Mouse (Mus musculus): ENCODE data around the gene Fas. TPM values are rescaled to one million over a fixed set of nuclear protein-coding genes. Genes with fewer than 3 reads are reported as not detected.
A peak's percentile ranks its signal among the peaks of the same experiment; 100 is the strongest.

Fas gene
- polyA plus RNA-seq, 1 experiment from 2014 or later = 0.74 TPM

- WGBS = 72% methylated on average over 13 of the region's 13 CpGs
Measured at GRCm38 (mm10) chr19:34287656-34288415, 2.6 kb upstream of the Fas start.

GRCm38 (mm10) chr19:34288696-34289095 is 1.8 kb upstream of the Fas start:
- H3K9ac ChIP-seq (replicated peaks; ENCODE audit: low read length) = no peak overlapping the region
- H3K4me2 ChIP-seq (ENCODE audit: low read depth, low read length) = no peak overlapping the region
- no peaks in the 10 kb centered on the region for H3K9me3 ChIP-seq (replicated peaks; ENCODE audit: control insufficient read depth, low read length)
- DNase-seq (ENCODE audit: low spot score) = no peak
- H3K27me3 ChIP-seq (ENCODE audit: control insufficient read depth, insufficient read depth, low read length) = no peaks in the 10 kb centered on the region
- H3K4me1 ChIP-seq (ENCODE audit: control insufficient read depth, insufficient read depth, low read length) = no peaks in the 10 kb centered on the region
- H3K27ac ChIP-seq (replicated peaks; ENCODE audit: low read depth, low read length) = no peak overlapping the region
- no peak for ATAC-seq (replicated peaks; ENCODE audit: insufficient number of reproducible peaks, low FRiP score, low TSS enrichment, low read depth)
- WGBS = 96% methylated on average over 1 of the region's 1 CpGs
- H3K4me3 ChIP-seq (ENCODE audit: low read depth, low read length) = no peak overlapping the region
- no peaks in the 10 kb centered on the region for H3K36me3 ChIP-seq (replicated peaks; ENCODE audit: control insufficient read depth, insufficient read depth, low read depth, low read length)

More at GRCm38 (mm10) chr19:34287656-34288415, 2.6 kb upstream of the Fas start:
- Histone ChIP-seq H3K9me3 (replicated peaks; ENCODE audit: control insufficient read depth, low read length) (no peaks in the 10 kb centered on the region), H3K4me2 (ENCODE audit: low read depth, low read length) (no peak overlapping the region), H3K27ac (replicated peaks; ENCODE audit: low read depth, low read length) (no peak overlapping the region), H3K27me3 (ENCODE audit: control insufficient read depth, insufficient read depth, low read length) (no peaks in the 10 kb centered on the region), H3K9ac (replicated peaks; ENCODE audit: low read length) (no peak overlapping the region), H3K36me3 (replicated peaks; ENCODE audit: control insufficient read depth, insufficient read depth, low read depth, low read length) (no peaks in the 10 kb centered on the region), H3K4me1 (ENCODE audit: control insufficient read depth, insufficient read depth, low read length) (no peaks in the 10 kb centered on the region), H3K4me3 (ENCODE audit: low read depth, low read length) (no peak overlapping the region)
- DNase-seq (ENCODE audit: low spot score) (no peak), ATAC-seq (replicated peaks; ENCODE audit: insufficient number of reproducible peaks, low FRiP score, low TSS enrichment, low read depth) (no peak)

GRCm38 (mm10) chr19:34290872-34291341 is 441 bp downstream of the Fas start:
- H3K36me3 ChIP-seq (replicated peaks; ENCODE audit: control insufficient read depth, insufficient read depth, low read depth, low read length) = no peaks in the 10 kb centered on the region
- H3K4me2 ChIP-seq (ENCODE audit: low read depth, low read length) = peak overlapping the region; percentile 57
- no peaks in the 10 kb centered on the region for H3K27me3 ChIP-seq (ENCODE audit: control insufficient read depth, insufficient read depth, low read length)
- H3K27ac ChIP-seq (replicated peaks; ENCODE audit: low read depth, low read length) = no peak overlapping the region
- no peak for DNase-seq (ENCODE audit: low spot score)
- WGBS = 20% methylated on average over 15 of the region's 15 CpGs
- peak overlapping the region; percentile 28 for H3K4me3 ChIP-seq (ENCODE audit: low read depth, low read length)
- ATAC-seq (replicated peaks; ENCODE audit: insufficient number of reproducible peaks, low FRiP score, low TSS enrichment, low read depth) = no peak
- H3K9ac ChIP-seq (replicated peaks; ENCODE audit: low read length) = peak overlapping the region; percentile 26; the same call in 1 of the 2 replicates
- no peaks in the 10 kb centered on the region for H3K9me3 ChIP-seq (replicated peaks; ENCODE audit: control insufficient read depth, low read length)
- no peaks in the 10 kb centered on the region for H3K4me1 ChIP-seq (ENCODE audit: control insufficient read depth, insufficient read depth, low read length)

- WGBS = 66% methylated on average over 8 of the region's 8 CpGs
- H3K4me2 ChIP-seq (ENCODE audit: low read depth, low read length) = no peak overlapping the region
Measured at GRCm38 (mm10) chr19:34291379-34291778, 913 bp downstream of the Fas start.

GRCm38 (mm10) chr19:34291956-34292355 is 1.5 kb downstream of the Fas start:
- Histone ChIP-seq H3K9me3 (replicated peaks; ENCODE audit: control insufficient read depth, low read length) (no peaks in the 10 kb centered on the region), H3K27ac (replicated peaks; ENCODE audit: low read depth, low read length) (no peak overlapping the region), H3K4me1 (ENCODE audit: control insufficient read depth, insufficient read depth, low read length) (no peaks in the 10 kb centered on the region), H3K36me3 (replicated peaks; ENCODE audit: control insufficient read depth, insufficient read depth, low read depth, low read length) (no peaks in the 10 kb centered on the region), H3K4me3 (ENCODE audit: low read depth, low read length) (no peak overlapping the region), H3K9ac (replicated peaks; ENCODE audit: low read length) (no peak overlapping the region), H3K27me3 (ENCODE audit: control insufficient read depth, insufficient read depth, low read length) (no peaks in the 10 kb centered on the region), H3K4me2 (ENCODE audit: low read depth, low read length) (no peak overlapping the region)
- no peak for ATAC-seq (replicated peaks; ENCODE audit: insufficient number of reproducible peaks, low FRiP score, low TSS enrichment, low read depth)
- no peak for DNase-seq (ENCODE audit: low spot score)
- 75% methylated on average over 5 of the region's 5 CpGs for WGBS

More at GRCm38 (mm10) chr19:34291379-34291778, 913 bp downstream of the Fas start:
- H3K9me3 ChIP-seq (replicated peaks; ENCODE audit: control insufficient read depth, low read length) = no peaks in the 10 kb centered on the region
- H3K27ac ChIP-seq (replicated peaks; ENCODE audit: low read depth, low read length) = no peak overlapping the region
- ATAC-seq (replicated peaks; ENCODE audit: insufficient number of reproducible peaks, low FRiP score, low TSS enrichment, low read depth) (no peak), DNase-seq (ENCODE audit: low spot score) (no peak)
- no peaks in the 10 kb centered on the region for H3K36me3 ChIP-seq (replicated peaks; ENCODE audit: control insufficient read depth, insufficient read depth, low read depth, low read length)
- no peak overlapping the region for H3K9ac ChIP-seq (replicated peaks; ENCODE audit: low read length)
- H3K27me3 ChIP-seq (ENCODE audit: control insufficient read depth, insufficient read depth, low read length) = no peaks in the 10 kb centered on the region
- H3K4me1 ChIP-seq (ENCODE audit: control insufficient read depth, insufficient read depth, low read length) = no peaks in the 10 kb centered on the region
- no peak overlapping the region for H3K4me3 ChIP-seq (ENCODE audit: low read depth, low read length)

GRCm38 (mm10) chr19:34292701-34293100 is 2.2 kb downstream of the Fas start:
- ATAC-seq (replicated peaks; ENCODE audit: insufficient number of reproducible peaks, low FRiP score, low TSS enrichment, low read depth) = no peak
- 69% methylated on average over 2 of the region's 2 CpGs for WGBS
- H3K4me3 ChIP-seq (ENCODE audit: low read depth, low read length) = no peak overlapping the region
- H3K9ac ChIP-seq (replicated peaks; ENCODE audit: low read length) = no peak overlapping the region
- no peaks in the 10 kb centered on the region for H3K27me3 ChIP-seq (ENCODE audit: control insufficient read depth, insufficient read depth, low read length)
- no peaks in the 10 kb centered on the region for H3K9me3 ChIP-seq (replicated peaks; ENCODE audit: control insufficient read depth, low read length)
- no peaks in the 10 kb centered on the region for H3K4me1 ChIP-seq (ENCODE audit: control insufficient read depth, insufficient read depth, low read length)
- H3K4me2 ChIP-seq (ENCODE audit: low read depth, low read length) = no peak overlapping the region
- no peak for DNase-seq (ENCODE audit: low spot score)
- H3K36me3 ChIP-seq (replicated peaks; ENCODE audit: control insufficient read depth, insufficient read depth, low read depth, low read length) = no peaks in the 10 kb centered on the region
- H3K27ac ChIP-seq (replicated peaks; ENCODE audit: low read depth, low read length) = no peak overlapping the region

GRCm38 (mm10) chr19:34293376-34293947 is 3.0 kb downstream of the Fas start:
- Histone ChIP-seq H3K27ac (replicated peaks; ENCODE audit: low read depth, low read length) (no peak overlapping the region), H3K27me3 (ENCODE audit: control insufficient read depth, insufficient read depth, low read length) (no peaks in the 10 kb centered on the region), H3K4me1 (ENCODE audit: control insufficient read depth, insufficient read depth, low read length) (no peaks in the 10 kb centered on the region), H3K36me3 (replicated peaks; ENCODE audit: control insufficient read depth, insufficient read depth, low read depth, low read length) (no peaks in the 10 kb centered on the region), H3K4me2 (ENCODE audit: low read depth, low read length) (no peak overlapping the region), H3K4me3 (ENCODE audit: low read depth, low read length) (no peak overlapping the region), H3K9me3 (replicated peaks; ENCODE audit: control insufficient read depth, low read length) (no peaks in the 10 kb centered on the region), H3K9ac (replicated peaks; ENCODE audit: low read length) (no peak overlapping the region)
- DNase-seq (ENCODE audit: low spot score) = no peak
- 76% methylated on average over 3 of the region's 3 CpGs for WGBS
- no peak for ATAC-seq (replicated peaks; ENCODE audit: insufficient number of reproducible peaks, low FRiP score, low TSS enrichment, low read depth)

GRCm38 (mm10) chr19:34295442-34295841 is 5.0 kb downstream of the Fas start:
- ATAC-seq (replicated peaks; ENCODE audit: insufficient number of reproducible peaks, low FRiP score, low TSS enrichment, low read depth) = no peak
- no peak for DNase-seq (ENCODE audit: low spot score)
- WGBS = 73% methylated on average over 6 of the region's 6 CpGs

More at GRCm38 (mm10) chr19:34295442-34295841, 5.0 kb downstream of the Fas start:
- H3K4me1 ChIP-seq (ENCODE audit: control insufficient read depth, insufficient read depth, low read length) = no peaks in the 10 kb centered on the region
- H3K27ac ChIP-seq (replicated peaks; ENCODE audit: low read depth, low read length) = no peak overlapping the region
- H3K4me3 ChIP-seq (ENCODE audit: low read depth, low read length) = no peak overlapping the region
- no peaks in the 10 kb centered on the region for H3K9me3 ChIP-seq (replicated peaks; ENCODE audit: control insufficient read depth, low read length)
- no peak overlapping the region for H3K9ac ChIP-seq (replicated peaks; ENCODE audit: low read length)
- H3K4me2 ChIP-seq (ENCODE audit: low read depth, low read length) = no peak overlapping the region
- H3K27me3 ChIP-seq (ENCODE audit: control insufficient read depth, insufficient read depth, low read length) = no peaks in the 10 kb centered on the region
- H3K36me3 ChIP-seq (replicated peaks; ENCODE audit: control insufficient read depth, insufficient read depth, low read depth, low read length) = no peaks in the 10 kb centered on the region

Measured in embryonic facial prominence, embryonic 11.5 days (tissue).